Mouse (Mus musculus) ovary, postnatal 10 days (tissue): ENCODE data around the gene Ninl.

Experiments used
- DNase-seq: peaks from one replicate; pipeline ENCODE4 v3.0.0; 2022; ENCODE audit warnings: low spot score

Gene Ninl

GRCm38 (mm10) chr2:150997618-150998017, 41.6 kb downstream of the Ninl start:
- no peak for DNase-seq

GRCm38 (mm10) chr2:150995324-150995723, 43.9 kb downstream of the Ninl start:
- no peak for DNase-seq

- DNase-seq, result no peak
Observed at GRCm38 (mm10) chr2:150991050-150991449, 48.1 kb downstream of the Ninl start.

- no peak for DNase-seq
Observed at GRCm38 (mm10) chr2:150990506-150990905, 48.7 kb downstream of the Ninl start.

- DNase-seq, result no peak
Observed at GRCm38 (mm10) chr2:150985359-150985758, 53.8 kb downstream of the Ninl start.

GRCm38 (mm10) chr2:150982051-150982450, 57.1 kb downstream of the Ninl start:
- no peak for DNase-seq

GRCm38 (mm10) chr2:150981524-150981923, 57.7 kb downstream of the Ninl start:
- DNase-seq, result no peak

- DNase-seq, result no peak
Observed at GRCm38 (mm10) chr2:150979861-150980620, 59.1 kb downstream of the Ninl start.

GRCm38 (mm10) chr2:150978791-150979190, 60.4 kb downstream of the Ninl start:
- no peak for DNase-seq

- DNase-seq, result no peak
Observed at GRCm38 (mm10) chr2:150977676-150978075, 61.5 kb downstream of the Ninl start.

GRCm38 (mm10) chr2:150976871-150977270, 62.3 kb downstream of the Ninl start:
- DNase-seq, result no peak

- DNase-seq, result no peak
Observed at GRCm38 (mm10) chr2:150973401-150974115, 65.6 kb downstream of the Ninl start.

- DNase-seq, result no peak
Observed at GRCm38 (mm10) chr2:150972681-150973080, 66.5 kb downstream of the Ninl start.

- no peak for DNase-seq
Observed at GRCm38 (mm10) chr2:150971856-150972255, 67.3 kb downstream of the Ninl start.

- no peak for DNase-seq
Observed at GRCm38 (mm10) chr2:150969231-150969630, 70.0 kb downstream of the Ninl start.

GRCm38 (mm10) chr2:150967491-150967890, 71.7 kb downstream of the Ninl start:
- DNase-seq, result no peak

- DNase-seq, result no peak
Observed at GRCm38 (mm10) chr2:150965951-150966350, 73.2 kb downstream of the Ninl start.

- DNase-seq, result no peak
Observed at GRCm38 (mm10) chr2:150964641-150965040, 74.5 kb downstream of the Ninl start.

GRCm38 (mm10) chr2:150963246-150963645, 75.9 kb downstream of the Ninl start:
- DNase-seq, result no peak

- DNase-seq, result no peak
Observed at GRCm38 (mm10) chr2:150959521-150959920, 79.7 kb downstream of the Ninl start.

- no peak for DNase-seq
Observed at GRCm38 (mm10) chr2:150955859-150956258, 83.3 kb downstream of the Ninl start.

GRCm38 (mm10) chr2:150951201-150951600, 88.0 kb downstream of the Ninl start:
- no peak for DNase-seq

- no peak for DNase-seq
Observed at GRCm38 (mm10) chr2:150950056-150950455, 89.1 kb downstream of the Ninl start.

GRCm38 (mm10) chr2:150949652-150950051, 89.5 kb downstream of the Ninl start:
- DNase-seq, result no peak
